Mouse (Mus musculus) testis, adult 2 months (tissue): ENCODE measurements around the gene Sfxn4. TPM values are rescaled to one million over a fixed set of nuclear protein-coding genes. Genes with fewer than 3 reads are reported as not detected.

Experiments used
- H3K27ac ChIP-seq: fragments of 200-500 bp; 2 replicates; pipeline ENCODE4 v1.5.1; 2012; ENCODE audit warnings: low read depth, low read length; ENCODE audit not compliant: control insufficient read depth, insufficient read depth
- H3K27me3 ChIP-seq: fragments of 200-500 bp; 2 replicates; pipeline ENCODE4 v1.6.1; 2012; ENCODE audit warnings: mild to moderate bottlenecking, low read length, moderate library complexity; ENCODE audit not compliant: control insufficient read depth, insufficient read depth
- H3K36me3 ChIP-seq: fragments of 200-500 bp; 2 replicates; pipeline ENCODE4 v1.6.1; 2012; ENCODE audit warnings: mild to moderate bottlenecking, low read length; ENCODE audit not compliant: control insufficient read depth, insufficient read depth
- H3K4me1 ChIP-seq: fragments of 200-500 bp; 2 replicates; pipeline ENCODE4 v1.6.1; 2012; ENCODE audit warnings: low read length; ENCODE audit not compliant: control insufficient read depth, insufficient read depth
- H3K4me3 ChIP-seq: fragments of 200-500 bp; 2 replicates; pipeline ENCODE4 v1.5.1; 2012; ENCODE audit warnings: low read depth, mild to moderate bottlenecking, low read length, moderate library complexity, mixed read lengths; ENCODE audit not compliant: control insufficient read depth
- CTCF ChIP-seq: fragments of 200-500 bp; IDR thresholded peaks from 2 replicates; pipeline ENCODE4 v1.5.1; 2012; ENCODE audit warnings: low read depth, mild to moderate bottlenecking, inconsistent platforms, low read length, moderate library complexity; ENCODE audit not compliant: control insufficient read depth, insufficient read depth, insufficient replicate concordance
- POLR2A ChIP-seq: fragments of 200-500 bp; IDR thresholded peaks from 2 replicates; pipeline ENCODE4 v1.6.1; 2012; ENCODE audit warnings: low read depth, mild to moderate bottlenecking, inconsistent platforms, low read length, moderate library complexity; ENCODE audit not compliant: control insufficient read depth
- polyA plus RNA-seq: library from polyadenylated mRNA; depleted of rRNA; stranded (reverse); fragments of >200 nt; gene quantifications from 2 replicates; pipeline ENCODE4 v1.2.3, GENCODE M21; 2012

Sfxn4 gene
- polyA plus RNA-seq, 1 experiment = 1.1 TPM

GRCm38 (mm10) chr19:60891123-60891470 lies 29.8 kb upstream of the Sfxn4 start:
- TF ChIP-seq POLR2A = no peak
- Histone ChIP-seq H3K36me3 (no peaks in the 10 kb centered on the region), H3K27ac (no peak overlapping the region; the same call in 1 of the 2 replicates), H3K4me1 (peaks cover 8% of the 10 kb centered on the region), H3K4me3 (no peak overlapping the region; the same call in 1 of the 2 replicates), H3K27me3 (no peaks in the 10 kb centered on the region)

- peak overlapping the region; percentile 89 for H3K4me3 ChIP-seq
- peaks cover 8% of the 10 kb centered on the region for H3K4me1 ChIP-seq
- no peaks in the 10 kb centered on the region for H3K36me3 ChIP-seq
- no peaks in the 10 kb centered on the region for H3K27me3 ChIP-seq
- peak overlapping the region; percentile 19 for H3K27ac ChIP-seq
- no peak for TF ChIP-seq CTCF
- TF ChIP-seq POLR2A = no peak
Measured at GRCm38 (mm10) chr19:60890391-60891122, 29.3 kb upstream of the Sfxn4 start.

- Histone ChIP-seq H3K36me3 (no peaks in the 10 kb centered on the region), H3K4me3 (peak within 1 kb of the TSS; percentile 89), H3K27ac (peak within 1 kb of the TSS; percentile 79), H3K4me1 (peaks cover 8% of the 10 kb centered on the region), H3K27me3 (no peaks in the 10 kb centered on the region)
- peak; percentile 52 for TF ChIP-seq CTCF
- no peak; the same call in none of the 2 replicates for TF ChIP-seq POLR2A
Measured at GRCm38 (mm10) chr19:60889714-60890315, 28.5 kb upstream of the Sfxn4 start, which contains the start of gene Grk5. Gene Grk5, plus strand, starts transcription at chr19:60889749.

- Histone ChIP-seq H3K4me3 (peak overlapping the region; percentile 89), H3K27me3 (no peaks in the 10 kb centered on the region), H3K36me3 (no peaks in the 10 kb centered on the region), H3K4me1 (peaks cover 8% of the 10 kb centered on the region), H3K27ac (peak overlapping the region; percentile 30)
- TF ChIP-seq CTCF (no peak), POLR2A (no peak)
Measured at GRCm38 (mm10) chr19:60889101-60889713, 27.9 kb upstream of the Sfxn4 start.

GRCm38 (mm10) chr19:60887637-60888036 lies 26.4 kb upstream of the Sfxn4 start:
- TF ChIP-seq CTCF = no peak
- TF ChIP-seq POLR2A = no peak
- Histone ChIP-seq H3K27ac (no peak overlapping the region), H3K27me3 (no peaks in the 10 kb centered on the region), H3K4me1 (peaks cover 8% of the 10 kb centered on the region), H3K36me3 (no peaks in the 10 kb centered on the region), H3K4me3 (no peak overlapping the region)

GRCm38 (mm10) chr19:60883129-60883528 lies 21.9 kb upstream of the Sfxn4 start:
- Histone ChIP-seq H3K4me1 (no peaks in the 10 kb centered on the region), H3K27me3 (no peaks in the 10 kb centered on the region), H3K36me3 (no peaks in the 10 kb centered on the region), H3K27ac (no peak overlapping the region), H3K4me3 (no peak overlapping the region)
- TF ChIP-seq CTCF (no peak), POLR2A (no peak)

GRCm38 (mm10) chr19:60874064-60874694 lies 12.9 kb upstream of the Sfxn4 start, which contains the start of gene Prdx3:
Gene Prdx3, minus strand, starts transcription at chr19:60874556.
- TF ChIP-seq POLR2A (peak; percentile 93), CTCF (no peak)
- H3K4me1 ChIP-seq = peaks cover 4% of the 10 kb centered on the region
- peak within 1 kb of the TSS; percentile 97 for H3K4me3 ChIP-seq
- H3K27ac ChIP-seq = peak within 1 kb of the TSS; percentile 89
- H3K27me3 ChIP-seq = no peaks in the 10 kb centered on the region
- no peaks in the 10 kb centered on the region for H3K36me3 ChIP-seq
